ENCODE assay signal across 9 mouse cellular contexts in the genomic region with DNA sequence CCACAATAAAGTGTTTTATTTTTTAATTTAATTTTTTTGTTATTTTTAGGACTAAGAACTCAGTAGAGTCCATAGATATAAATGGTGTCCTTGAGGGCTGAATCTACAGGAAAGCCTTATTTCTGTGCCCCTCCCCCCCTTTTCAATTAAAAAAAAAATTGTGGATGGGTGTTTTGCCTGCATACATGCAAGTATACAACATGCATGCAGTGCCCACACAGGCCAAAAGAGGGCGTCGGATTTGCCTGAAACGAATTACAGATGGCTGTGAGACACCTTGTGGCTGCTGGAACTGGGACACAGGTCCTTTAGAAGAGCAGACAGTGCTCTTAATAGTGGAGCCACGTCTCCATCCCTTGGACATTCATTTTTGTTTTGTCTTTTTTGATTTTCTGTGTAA. TPM values are rescaled to one million over a fixed set of nuclear protein-coding genes. Genes with fewer than 3 reads are reported as not detected.
DNase-seq lines count a peak whose midpoint lies in the region; ATAC-seq lines count a peak whose summit lies in the region.
"Had no signal": no experiment of that assay in that cellular context is flagged by ENCODE, and none has a peak within 500 bp of the region (broad histone marks: within the 10 kb centered on the region; RNA-seq: fewer than 3 reads in every experiment).

No protein-coding gene starts in this region.

- no peak overlapping the region for H3K27ac ChIP-seq in neural tube, embryonic 11.5 days (ENCODE audit: low read depth, low read length)

- peak; percentile 15 for DNase-seq in gastrocnemius, postnatal 10 days
- DNase-seq in gastrocnemius, adult 8-10 months (ENCODE audit: low spot score in 2 of 2): no peak
- DNase-seq in neural tube, embryonic 11.5 days (ENCODE audit: low spot score): peak; percentile 35
- DNase-seq in neural tube, embryonic 10.5 days (ENCODE audit: extremely low spot score, low spot score): no peak
- DNase-seq in embryo, embryonic 10.5 days (ENCODE audit: low spot score): peak; percentile 41
- DNase-seq in retina, postnatal 7 days (ENCODE audit: low read depth, low spot score): peak; percentile 3
- DNase-seq in layer of hippocampus, adult 9-10 months (ENCODE audit: low spot score): no peak
- DNase-seq in layer of hippocampus, adult 9-11 months: no peak

- no peak for ATAC-seq in neural tube, embryonic 11.5 days (ENCODE audit: insufficient read depth, low FRiP score, low TSS enrichment)

- no peaks in the 10 kb centered on the region for H3K9me3 ChIP-seq in neural tube, embryonic 11.5 days (ENCODE audit: control insufficient read depth, low read length)

- H3K36me3 ChIP-seq in neural tube, embryonic 11.5 days (ENCODE audit: control insufficient read depth, insufficient read depth, low read length): no peaks in the 10 kb centered on the region

- no peaks in the 10 kb centered on the region for H3K27me3 ChIP-seq in neural tube, embryonic 11.5 days (ENCODE audit: control insufficient read depth, insufficient read depth, low read length)

- 33% methylated on average over 4 of the region's 4 CpGs for WGBS in neural tube, embryonic 11.5 days

- no peak overlapping the region for H3K4me3 ChIP-seq in neural tube, embryonic 11.5 days (ENCODE audit: low read depth, low read length)

- no peak overlapping the region for H3K4me2 ChIP-seq in neural tube, embryonic 11.5 days (ENCODE audit: low read depth)

- no peak overlapping the region for H3K9ac ChIP-seq in neural tube, embryonic 11.5 days (ENCODE audit: low read length)

- no peaks in the 10 kb centered on the region for H3K4me1 ChIP-seq in neural tube, embryonic 11.5 days (ENCODE audit: control insufficient read depth, insufficient read depth, low read length)

RNA-seq across cellular contexts. Expression of a gene that starts 9.9 kb away (rescaled TPM):
- not detected for total RNA-seq in gastrocnemius, postnatal 10 days (2021)
- total RNA-seq in gastrocnemius, adult 8-10 months (2022): not detected
- not detected in 2 replicates for polyA plus RNA-seq in neural tube, embryonic 11.5 days (2014; fragmentation: Nextera tagmentation; extraction: Ambion mirVana)
- polyA plus RNA-seq: neural tube, embryonic 14.5 days had no signal

Comparison
In these comparisons a context has a peak if more than half of its experiments do, and no peak if none do; other contexts are left out.
1. DNase-seq: peak in gastrocnemius, postnatal 10 days (single experiment), neural tube, embryonic 11.5 days (single experiment), embryo, embryonic 10.5 days (single experiment) and retina, postnatal 7 days (single experiment); none in gastrocnemius, adult 8-10 months (0 of 2), neural tube, embryonic 10.5 days (single experiment), layer of hippocampus, adult 9-10 months (single experiment) and layer of hippocampus, adult 9-11 months (single experiment).